Mouse (Mus musculus) kidney, embryonic 16.5 days (tissue): Measurements from ENCODE around the gene Dhx29. TPM values are rescaled to one million over a fixed set of nuclear protein-coding genes. Genes with fewer than 3 reads are reported as not detected.
"Not testable (repeated sequence)": the region's sequence is repeated elsewhere in the genome, so short reads cannot be mapped to it uniquely, and the experiment has no call there.

ENCODE experiments used
- ATAC-seq: fragments of 200-750 bp; cut with Nextera tagmentation; 2 replicates; pipeline ENCODE4 v1.8.0; 2017; ENCODE audit warnings: moderate TSS enrichment; ENCODE audit not compliant: low FRiP score, low TSS enrichment
- H3K27ac ChIP-seq: fragments of 300-500 bp; sonication (generic); 2 replicates; pipeline ENCODE4 v1.5.1; 2014; ENCODE audit warnings: low read length
- H3K27me3 ChIP-seq: fragments of 300-500 bp; sonication (generic); 2 replicates; pipeline ENCODE4 v1.6.1; 2014; ENCODE audit warnings: low read length, control low read depth, mixed read lengths; ENCODE audit not compliant: insufficient read depth
- H3K36me3 ChIP-seq: fragments of 300-500 bp; sonication (generic); 2 replicates; pipeline ENCODE4 v1.6.1; 2014; ENCODE audit warnings: low read length, control low read depth, mixed read lengths; ENCODE audit not compliant: insufficient read depth
- H3K4me1 ChIP-seq: fragments of 300-500 bp; sonication (generic); 2 replicates; pipeline ENCODE4 v1.6.1; 2014; ENCODE audit warnings: low read length, control low read depth, mixed read lengths; ENCODE audit not compliant: insufficient read depth
- H3K4me2 ChIP-seq: fragments of 300-500 bp; sonication (generic); replicated peaks from 2 replicates; pipeline ENCODE4 v1.6.1; 2014; ENCODE audit warnings: low read depth, low read length
- H3K4me3 ChIP-seq: fragments of 300-500 bp; sonication (generic); 2 replicates; pipeline ENCODE4 v1.5.1; 2014; ENCODE audit warnings: mild to moderate bottlenecking, low read length
- H3K9ac ChIP-seq: fragments of 300-500 bp; sonication (generic); replicated peaks from 2 replicates; pipeline ENCODE4 v1.6.1; 2014; ENCODE audit warnings: low read length
- H3K9me3 ChIP-seq: fragments of 300-500 bp; sonication (generic); 2 replicates; pipeline ENCODE4 v1.6.1; 2016; ENCODE audit warnings: low read length, control low read depth
- WGBS: fragments of 180-500 bp; shearing (Covaris S2); extraction: QIAGEN DNeasy Blood & Tissue Kit; methylation state at CpG from one replicate; pipeline ENCODE4 v1.1.7; 2014; 5-methylcytosine and 5-hydroxymethylcytosine counted together
- polyA plus RNA-seq: library from polyadenylated mRNA; unstranded; fragments of >200 nt; fragmentation: Nextera tagmentation; extraction: Ambion mirVana; gene quantifications from 2 replicates; pipeline ENCODE4 v1.2.1, GENCODE M21; 2015

Gene Dhx29
- polyA plus RNA-seq, 1 experiment from 2014 or later = 16.0 TPM

DNA sequence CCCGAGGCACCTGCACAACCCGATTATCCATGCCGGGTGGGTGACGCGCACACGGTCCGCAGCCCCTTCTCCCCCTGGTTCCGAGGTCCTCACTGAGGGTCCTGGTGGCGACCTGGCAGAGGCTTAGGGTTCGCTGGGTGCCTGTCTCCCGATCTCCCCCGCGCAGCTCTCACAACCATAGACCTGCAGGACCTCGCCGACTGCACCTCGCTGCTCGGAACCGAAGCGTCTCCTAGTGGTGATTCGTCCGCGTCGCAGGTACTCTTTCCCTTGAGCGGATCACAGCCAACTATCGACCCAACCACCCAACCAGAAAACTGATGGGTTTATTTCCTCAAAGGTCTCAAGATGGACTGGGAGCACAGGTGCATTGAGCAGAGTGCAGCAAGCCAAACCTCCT is 66.9 kb downstream of the Dhx29 start:
- Histone ChIP-seq H3K27ac (no peak overlapping the region), H3K9me3 (no peaks in the 10 kb centered on the region), H3K36me3 (no peaks in the 10 kb centered on the region), H3K4me3 (peak overlapping the region; percentile 51), H3K4me2 (peak overlapping the region; percentile 84), H3K9ac (no peak overlapping the region), H3K27me3 (peaks cover 93% of the 10 kb centered on the region), H3K4me1 (peaks cover 38% of the 10 kb centered on the region)
- ATAC-seq = peak; percentile 67
- 0% methylated on average over 25 of the region's 25 CpGs for WGBS

GRCm38 (mm10) chr13:112996407-112996806 is 69.2 kb downstream of the Dhx29 start:
- Histone ChIP-seq H3K27ac (no peak overlapping the region), H3K9me3 (no peaks in the 10 kb centered on the region), H3K9ac (no peak overlapping the region), H3K36me3 (no peaks in the 10 kb centered on the region), H3K4me2 (no peak overlapping the region), H3K4me3 (no peak overlapping the region), H3K27me3 (peaks cover 88% of the 10 kb centered on the region), H3K4me1 (peaks cover 23% of the 10 kb centered on the region)
- ATAC-seq = no peak
- WGBS = 45% methylated on average over 4 of the region's 4 CpGs

GRCm38 (mm10) chr13:112997369-112997768 is 70.1 kb downstream of the Dhx29 start:
- H3K9me3 ChIP-seq = no peaks in the 10 kb centered on the region
- ATAC-seq = no peak
- H3K27me3 ChIP-seq = peaks cover 87% of the 10 kb centered on the region
- H3K9ac ChIP-seq = no peak overlapping the region
- H3K4me1 ChIP-seq = peaks cover 23% of the 10 kb centered on the region
- no peak overlapping the region for H3K27ac ChIP-seq
- H3K4me2 ChIP-seq = no peak overlapping the region
- 71% methylated on average over 6 of the region's 6 CpGs for WGBS
- no peak overlapping the region for H3K4me3 ChIP-seq
- no peaks in the 10 kb centered on the region for H3K36me3 ChIP-seq

GRCm38 (mm10) chr13:112998427-112999201 is 71.4 kb downstream of the Dhx29 start:
- Histone ChIP-seq H3K27ac (no peak overlapping the region), H3K4me3 (peak overlapping the region; percentile 51), H3K9ac (peak overlapping the region; percentile 62), H3K27me3 (peaks cover 76% of the 10 kb centered on the region), H3K9me3 (no peaks in the 10 kb centered on the region), H3K4me2 (peak overlapping the region; percentile 88), H3K36me3 (no peaks in the 10 kb centered on the region), H3K4me1 (peaks cover 17% of the 10 kb centered on the region)
- WGBS = under 1% methylated on average over 46 of the region's 46 CpGs
- peak; percentile 42; the same call in 1 of the 2 replicates for ATAC-seq

DNA sequence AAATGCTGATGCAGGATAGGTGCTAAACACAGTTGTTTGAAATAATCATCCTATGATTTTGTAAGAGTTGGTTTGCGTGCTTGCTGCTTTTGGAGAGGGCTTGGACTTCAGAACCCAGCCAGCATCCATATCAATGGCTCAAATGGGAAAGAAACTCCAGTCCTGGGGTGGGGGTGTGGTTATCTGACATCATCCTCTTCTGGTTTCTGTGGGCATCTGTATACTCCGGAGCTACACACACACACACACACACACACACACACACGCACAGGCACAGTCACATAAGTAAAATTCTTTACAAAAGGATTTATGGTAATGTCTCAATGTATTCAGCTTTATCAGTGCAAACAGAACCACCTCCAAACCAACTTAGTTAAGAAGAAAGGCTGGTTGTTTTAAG is 72.8 kb downstream of the Dhx29 start:
- Histone ChIP-seq H3K9me3 (no peaks in the 10 kb centered on the region), H3K4me2 (no peak overlapping the region), H3K4me3 (no peak overlapping the region), H3K9ac (no peak overlapping the region), H3K27me3 (peaks cover 61% of the 10 kb centered on the region), H3K4me1 (peaks cover 11% of the 10 kb centered on the region), H3K36me3 (no peaks in the 10 kb centered on the region), H3K27ac (no peak overlapping the region)
- WGBS = 70% methylated on average over 3 of the region's 3 CpGs
- ATAC-seq = no peak

GRCm38 (mm10) chr13:113000576-113001318 is 73.5 kb downstream of the Dhx29 start:
- peaks cover 56% of the 10 kb centered on the region for H3K27me3 ChIP-seq
- H3K27ac ChIP-seq = no peak overlapping the region
- no peaks in the 10 kb centered on the region for H3K36me3 ChIP-seq
- no peak overlapping the region for H3K4me3 ChIP-seq
- ATAC-seq = peak; percentile 74; the same call in 1 of the 2 replicates
- WGBS = 62% methylated on average over 9 of the region's 9 CpGs
- peaks cover 11% of the 10 kb centered on the region for H3K4me1 ChIP-seq
- H3K9ac ChIP-seq = no peak overlapping the region
- H3K4me2 ChIP-seq = no peak overlapping the region
- H3K9me3 ChIP-seq = no peaks in the 10 kb centered on the region

- no peak overlapping the region for H3K4me3 ChIP-seq
- WGBS = 86% methylated on average over 6 of the region's 6 CpGs
- H3K36me3 ChIP-seq = no peaks in the 10 kb centered on the region
- H3K4me2 ChIP-seq = no peak overlapping the region
- no peak for ATAC-seq
- peaks cover 5% of the 10 kb centered on the region; the same call in 1 of the 2 replicates for H3K4me1 ChIP-seq
- H3K9me3 ChIP-seq = no peaks in the 10 kb centered on the region
- H3K27me3 ChIP-seq = no peaks in the 10 kb centered on the region
- H3K27ac ChIP-seq = no peak overlapping the region
- no peak overlapping the region for H3K9ac ChIP-seq
These were observed 85.4 kb downstream of the Dhx29 start for GRCm38 (mm10) chr13:113012683-113013082.

GRCm38 (mm10) chr13:113013174-113013953 is 86.1 kb downstream of the Dhx29 start:
- H3K4me1 ChIP-seq, H3K27me3 ChIP-seq, H3K9me3 ChIP-seq, ATAC-seq, H3K27ac ChIP-seq, H3K9ac ChIP-seq, H3K36me3 ChIP-seq: not testable (repeated sequence)
- WGBS = 36% methylated on average over 18 of the region's 20 CpGs
- peak overlapping the region; percentile 37 for H3K4me3 ChIP-seq
- peak overlapping the region; percentile 53 for H3K4me2 ChIP-seq
